Mouse (Mus musculus): ENCODE measurements around the gene Tacr1. TPM values are rescaled to one million over a fixed set of nuclear protein-coding genes. Genes with fewer than 3 reads are reported as not detected.

Gene Tacr1
- polyA plus RNA-seq, 1 experiment from 2014 or later = 0.31 TPM

DNA sequence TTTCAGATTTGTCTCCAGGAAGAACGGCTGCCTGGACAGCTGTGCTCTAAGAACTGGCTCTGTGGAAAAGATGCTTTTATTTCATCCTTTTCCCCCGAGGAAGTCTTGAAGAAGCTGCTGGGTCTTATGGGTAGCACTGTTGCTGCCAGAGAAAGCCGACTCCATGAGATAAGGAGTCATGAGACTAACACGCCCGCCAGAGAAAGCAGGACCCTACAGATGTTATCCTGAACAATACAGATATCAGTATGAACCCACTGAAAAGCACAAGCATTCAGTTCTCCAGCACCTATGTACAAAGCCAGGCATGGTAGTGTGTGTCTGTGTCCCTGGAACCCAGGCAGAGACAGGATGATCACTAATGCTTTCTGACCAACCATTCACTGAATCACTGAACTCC lies 173.3 kb downstream of the Tacr1 start:
- DNase-seq (ENCODE audit: low spot score) = no peak
- H3K4me3 ChIP-seq (ENCODE audit: low read depth, low read length) = no peak overlapping the region
- H3K36me3 ChIP-seq (ENCODE audit: insufficient read depth, low read length) = no peaks in the 10 kb centered on the region
- no peaks in the 10 kb centered on the region for H3K4me1 ChIP-seq (ENCODE audit: insufficient read depth, low read depth, low read length)
- TF ChIP-seq CTCF (IDR thresholded peaks at IDR 0.05) (no peak), EP300 (IDR thresholded peaks at IDR 0.05) (no peak)
- 66% methylated on average over 5 of the region's 5 CpGs for WGBS
- no peak overlapping the region for H3K4me2 ChIP-seq (replicated peaks; ENCODE audit: low read depth, low read length)
- no peak for ATAC-seq
- H3K9me3 ChIP-seq (ENCODE audit: low read length) = no peaks in the 10 kb centered on the region
- H3K27me3 ChIP-seq (replicated peaks; ENCODE audit: insufficient read depth, low read length) = no peaks in the 10 kb centered on the region
- no peak overlapping the region for H3K27ac ChIP-seq (ENCODE audit: low read length)
- H3K9ac ChIP-seq (replicated peaks; ENCODE audit: low read depth) = no peak overlapping the region

DNA sequence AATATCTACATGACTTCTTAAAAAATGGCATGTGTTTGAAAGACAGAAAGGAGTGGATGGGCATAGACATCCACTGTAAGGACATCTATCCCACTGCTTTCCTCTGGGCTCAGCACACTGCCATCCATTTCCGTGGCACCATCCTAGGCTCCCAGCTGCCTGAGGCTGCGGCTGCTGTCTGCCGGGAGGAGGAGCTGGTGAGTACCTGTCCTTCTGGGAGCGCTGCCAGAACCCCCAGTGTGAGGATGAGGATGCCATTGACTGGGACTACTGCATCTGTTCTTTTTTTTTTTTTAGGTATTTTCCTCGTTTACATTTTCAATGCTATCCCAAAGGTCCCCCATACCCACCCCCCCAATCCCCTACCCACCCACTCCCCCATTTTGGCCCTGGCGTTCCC lies 183.3 kb downstream of the Tacr1 start:
- Histone ChIP-seq H3K36me3 (ENCODE audit: insufficient read depth, low read length) (no peaks in the 10 kb centered on the region), H3K4me2 (replicated peaks; ENCODE audit: low read depth, low read length) (no peak overlapping the region), H3K4me3 (ENCODE audit: low read depth, low read length) (no peak overlapping the region), H3K27me3 (replicated peaks; ENCODE audit: insufficient read depth, low read length) (no peaks in the 10 kb centered on the region), H3K27ac (ENCODE audit: low read length) (no peak overlapping the region), H3K4me1 (ENCODE audit: insufficient read depth, low read depth, low read length) (no peaks in the 10 kb centered on the region), H3K9me3 (ENCODE audit: low read length) (no peaks in the 10 kb centered on the region), H3K9ac (replicated peaks; ENCODE audit: low read depth) (no peak overlapping the region)
- DNase-seq (ENCODE audit: low spot score) (no peak), ATAC-seq (no peak)
- WGBS = 52% methylated on average over 4 of the region's 6 CpGs
- no peak for TF ChIP-seq EP300 (IDR thresholded peaks at IDR 0.05)
- TF ChIP-seq CTCF (IDR thresholded peaks at IDR 0.05) = no peak

GRCm38 (mm10) chr6:82589387-82589786 lies 187.3 kb downstream of the Tacr1 start:
- Histone ChIP-seq H3K27me3 (replicated peaks; ENCODE audit: insufficient read depth, low read length) (no peaks in the 10 kb centered on the region), H3K9me3 (ENCODE audit: low read length) (no peaks in the 10 kb centered on the region), H3K9ac (replicated peaks; ENCODE audit: low read depth) (no peak overlapping the region), H3K4me1 (ENCODE audit: insufficient read depth, low read depth, low read length) (no peaks in the 10 kb centered on the region), H3K27ac (ENCODE audit: low read length) (no peak overlapping the region), H3K4me2 (replicated peaks; ENCODE audit: low read depth, low read length) (no peak overlapping the region), H3K4me3 (ENCODE audit: low read depth, low read length) (no peak overlapping the region), H3K36me3 (ENCODE audit: insufficient read depth, low read length) (no peaks in the 10 kb centered on the region)
- WGBS = 77% methylated on average over 7 of the region's 7 CpGs
- DNase-seq (ENCODE audit: low spot score) = no peak
- TF ChIP-seq CTCF (IDR thresholded peaks at IDR 0.05) = no peak
- TF ChIP-seq EP300 (IDR thresholded peaks at IDR 0.05) = no peak
- no peak for ATAC-seq

GRCm38 (mm10) chr6:82595461-82596090 lies 193.4 kb downstream of the Tacr1 start:
- H3K27me3 ChIP-seq (replicated peaks; ENCODE audit: insufficient read depth, low read length) = no peaks in the 10 kb centered on the region
- H3K4me2 ChIP-seq (replicated peaks; ENCODE audit: low read depth, low read length) = no peak overlapping the region
- H3K27ac ChIP-seq (ENCODE audit: low read length) = no peak overlapping the region
- no peak for ATAC-seq
- DNase-seq (ENCODE audit: low spot score) = no peak
- 73% methylated on average over 8 of the region's 8 CpGs for WGBS
- no peaks in the 10 kb centered on the region for H3K36me3 ChIP-seq (ENCODE audit: insufficient read depth, low read length)
- no peak overlapping the region for H3K4me3 ChIP-seq (ENCODE audit: low read depth, low read length)
- no peaks in the 10 kb centered on the region for H3K9me3 ChIP-seq (ENCODE audit: low read length)
- no peak overlapping the region for H3K9ac ChIP-seq (replicated peaks; ENCODE audit: low read depth)
- TF ChIP-seq EP300 (IDR thresholded peaks at IDR 0.05) (no peak), CTCF (IDR thresholded peaks at IDR 0.05) (no peak)
- H3K4me1 ChIP-seq (ENCODE audit: insufficient read depth, low read depth, low read length) = no peaks in the 10 kb centered on the region

GRCm38 (mm10) chr6:82603228-82603627 lies 201.1 kb downstream of the Tacr1 start:
- TF ChIP-seq EP300 (IDR thresholded peaks at IDR 0.05) (no peak), CTCF (IDR thresholded peaks at IDR 0.05) (no peak)

DNA sequence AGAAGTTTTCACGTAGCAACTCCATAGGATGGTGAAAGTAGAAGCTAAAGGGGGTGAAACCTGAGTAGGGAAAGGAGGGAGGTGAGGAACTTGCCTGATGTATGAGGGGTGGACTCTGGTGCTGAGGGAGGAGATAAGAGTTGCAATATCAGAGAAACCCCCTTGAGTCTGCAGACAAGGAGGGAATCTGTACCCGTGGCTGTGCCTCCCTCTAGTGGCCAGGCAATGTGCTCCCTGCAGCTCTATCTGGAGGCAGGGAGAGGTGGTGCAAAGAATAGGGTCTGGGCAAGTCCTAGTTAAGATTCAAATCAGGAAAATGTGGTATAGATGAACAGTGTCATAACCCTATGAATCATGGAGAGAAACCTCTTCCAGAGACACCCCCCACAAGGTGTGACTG lies 201.5 kb downstream of the Tacr1 start:
- no peak for ATAC-seq
- WGBS = 27% methylated on average over 2 of the region's 2 CpGs

More at GRCm38 (mm10) chr6:82603228-82603627, 201.1 kb downstream of the Tacr1 start:
- Histone ChIP-seq H3K4me2 (replicated peaks; ENCODE audit: low read depth, low read length) (no peak overlapping the region), H3K36me3 (ENCODE audit: insufficient read depth, low read length) (no peaks in the 10 kb centered on the region), H3K4me1 (ENCODE audit: insufficient read depth, low read depth, low read length) (no peaks in the 10 kb centered on the region), H3K9me3 (ENCODE audit: low read length) (no peaks in the 10 kb centered on the region), H3K27ac (ENCODE audit: low read length) (no peak overlapping the region), H3K4me3 (ENCODE audit: low read depth, low read length) (no peak overlapping the region), H3K27me3 (replicated peaks; ENCODE audit: insufficient read depth, low read length) (no peaks in the 10 kb centered on the region), H3K9ac (replicated peaks; ENCODE audit: low read depth) (no peak overlapping the region)
- WGBS = 79% methylated on average over 9 of the region's 9 CpGs
- no peak for DNase-seq (ENCODE audit: low spot score)
- ATAC-seq = no peak

DNA sequence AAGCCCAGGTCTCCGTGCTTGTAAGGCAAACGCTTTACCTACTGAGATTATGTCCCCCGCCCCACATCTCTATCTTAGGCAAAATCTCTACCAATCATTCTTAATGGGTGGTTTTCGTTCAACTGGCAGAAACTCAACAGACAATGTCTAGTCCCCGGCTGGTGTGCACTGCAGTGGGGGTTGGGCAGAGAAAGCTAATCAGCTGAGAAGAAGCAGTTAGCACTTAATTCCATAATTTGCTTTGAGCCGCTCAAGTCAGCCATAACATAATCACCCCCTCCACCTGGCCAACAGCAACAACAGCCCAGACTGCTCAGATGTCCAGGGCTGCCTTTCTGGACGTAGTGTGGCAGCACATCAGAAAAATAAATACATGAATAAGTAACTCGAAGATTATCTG lies 202.7 kb downstream of the Tacr1 start:
- TF ChIP-seq EP300 (IDR thresholded peaks at IDR 0.05) (no peak), CTCF (IDR thresholded peaks at IDR 0.05) (no peak)

More for the DNA sequence above, 201.5 kb downstream of the Tacr1 start:
- no peaks in the 10 kb centered on the region for H3K27me3 ChIP-seq (replicated peaks; ENCODE audit: insufficient read depth, low read length)
- no peak overlapping the region for H3K27ac ChIP-seq (ENCODE audit: low read length)
- no peak overlapping the region for H3K4me2 ChIP-seq (replicated peaks; ENCODE audit: low read depth, low read length)
- TF ChIP-seq CTCF (IDR thresholded peaks at IDR 0.05) (peak; percentile 73), EP300 (IDR thresholded peaks at IDR 0.05) (no peak)
- H3K4me1 ChIP-seq (ENCODE audit: insufficient read depth, low read depth, low read length) = no peaks in the 10 kb centered on the region
- peak; percentile 24 for DNase-seq (ENCODE audit: low spot score)
- H3K4me3 ChIP-seq (ENCODE audit: low read depth, low read length) = no peak overlapping the region
- no peaks in the 10 kb centered on the region for H3K9me3 ChIP-seq (ENCODE audit: low read length)
- no peak overlapping the region for H3K9ac ChIP-seq (replicated peaks; ENCODE audit: low read depth)
- H3K36me3 ChIP-seq (ENCODE audit: insufficient read depth, low read length) = no peaks in the 10 kb centered on the region

More for the DNA sequence above, 202.7 kb downstream of the Tacr1 start:
- H3K36me3 ChIP-seq (ENCODE audit: insufficient read depth, low read length) = no peaks in the 10 kb centered on the region
- H3K4me3 ChIP-seq (ENCODE audit: low read depth, low read length) = no peak overlapping the region
- ATAC-seq (no peak), DNase-seq (ENCODE audit: low spot score) (no peak)
- WGBS = 62% methylated on average over 8 of the region's 8 CpGs
- H3K27ac ChIP-seq (ENCODE audit: low read length) = no peak overlapping the region
- H3K4me2 ChIP-seq (replicated peaks; ENCODE audit: low read depth, low read length) = no peak overlapping the region
- H3K4me1 ChIP-seq (ENCODE audit: insufficient read depth, low read depth, low read length) = no peaks in the 10 kb centered on the region
- no peaks in the 10 kb centered on the region for H3K27me3 ChIP-seq (replicated peaks; ENCODE audit: insufficient read depth, low read length)
- no peaks in the 10 kb centered on the region for H3K9me3 ChIP-seq (ENCODE audit: low read length)
- H3K9ac ChIP-seq (replicated peaks; ENCODE audit: low read depth) = no peak overlapping the region

Measured in lung, postnatal 0 days (tissue).